8 mouse cellular contexts compared by ENCODE assay signal in genomic region chr2:169633491-169634289, GRCm38 (mm10). TPM values are rescaled to one million over a fixed set of nuclear protein-coding genes. Genes with fewer than 3 reads are reported as not detected.
A peak's percentile ranks its signal among the peaks of the same experiment; 100 is the strongest.
DNase-seq lines count a peak whose midpoint lies in the region; ATAC-seq lines count a peak whose summit lies in the region.

No protein-coding gene starts in this region.

- DNase-seq in cerebellum, adult 9-10 months: no peak
- peak; percentile 51 for DNase-seq in Muller cell, postnatal 12 days (ENCODE audit: inconsistent ontology term)
- DNase-seq in forebrain, embryonic 11.5 days (ENCODE audit: low spot score): peak; percentile 68
- DNase-seq in heart, postnatal 14 days: peak; percentile 40 to 43
- peak; percentile 68 for DNase-seq in limb, embryonic 10.5 days (ENCODE audit: low spot score)
- peak; percentile 60 for DNase-seq in thymus, postnatal 4 days

- no peak overlapping the region for H3K27ac ChIP-seq in forebrain, embryonic 11.5 days (ENCODE audit: low read depth, low read length)
- peak overlapping the region; percentile 97 for H3K27ac ChIP-seq in limb, embryonic 10.5 days
- H3K27ac ChIP-seq in midbrain, embryonic 16.5 days (ENCODE audit: low read length): peak overlapping the region; percentile 73

- peak overlapping the region; percentile 99 for H3K4me2 ChIP-seq in forebrain, embryonic 11.5 days (ENCODE audit: low read depth, low read length, severe bottlenecking)
- peak overlapping the region; percentile 85 for H3K4me2 ChIP-seq in midbrain, embryonic 16.5 days (ENCODE audit: low read length)

- H3K4me1 ChIP-seq in forebrain, embryonic 11.5 days (replicated peaks; ENCODE audit: control insufficient read depth, insufficient read depth, low read length): no peaks in the 10 kb centered on the region
- H3K4me1 ChIP-seq in limb, embryonic 10.5 days: peaks cover 67% of the 10 kb centered on the region
- H3K4me1 ChIP-seq in midbrain, embryonic 16.5 days (ENCODE audit: control insufficient read depth, insufficient read depth, low read length): peaks cover 28% of the 10 kb centered on the region

- no peaks in the 10 kb centered on the region for H3K36me3 ChIP-seq in forebrain, embryonic 11.5 days (ENCODE audit: control insufficient read depth, insufficient read depth, low read length)
- H3K36me3 ChIP-seq in limb, embryonic 10.5 days: no peaks in the 10 kb centered on the region
- no peaks in the 10 kb centered on the region for H3K36me3 ChIP-seq in midbrain, embryonic 16.5 days (ENCODE audit: control insufficient read depth, insufficient read depth, low read length)

- peak overlapping the region; percentile 56 for H3K4me3 ChIP-seq in forebrain, embryonic 11.5 days (ENCODE audit: low read depth, low read length)
- peak overlapping the region; percentile 83 for H3K4me3 ChIP-seq in limb, embryonic 10.5 days
- peak overlapping the region; percentile 67 for H3K4me3 ChIP-seq in midbrain, embryonic 16.5 days (ENCODE audit: low read depth, low read length)

- intact Hi-C loops in heart, postnatal 14 days (cut with DNase I): loop anchor here (2.0 to 10.0 kb wide), 4 partner anchors 89 to 471 kb away; no protein-coding TSS in a partner anchor

- ATAC-seq in cerebellum, adult (ENCODE audit: insufficient number of reproducible peaks, low FRiP score, low TSS enrichment): peak; percentile 18; the same call in 1 of the 2 replicates
- ATAC-seq in forebrain, embryonic 11.5 days (replicated peaks; ENCODE audit: low FRiP score): peak; percentile 39; the same call in 1 of the 2 replicates
- ATAC-seq in midbrain, embryonic 16.5 days: peak; percentile 57

- under 1% methylated on average over 35 of the region's 38 CpGs for WGBS in forebrain, embryonic 11.5 days
- WGBS in limb, embryonic 10.5 days: 0% methylated on average over 38 of the region's 38 CpGs
- under 1% methylated on average over 38 of the region's 38 CpGs for WGBS in midbrain, embryonic 16.5 days

- no peaks in the 10 kb centered on the region for H3K9me3 ChIP-seq in forebrain, embryonic 11.5 days (ENCODE audit: control insufficient read depth, low read length)
- H3K9me3 ChIP-seq in limb, embryonic 10.5 days (replicated peaks): no peaks in the 10 kb centered on the region
- no peaks in the 10 kb centered on the region for H3K9me3 ChIP-seq in midbrain, embryonic 16.5 days (replicated peaks; ENCODE audit: control insufficient read depth, low read length, poor library complexity, severe bottlenecking)

- H3K9ac ChIP-seq in forebrain, embryonic 11.5 days (ENCODE audit: low read length): peak overlapping the region; percentile 68
- H3K9ac ChIP-seq in midbrain, embryonic 16.5 days (ENCODE audit: low read depth, low read length): peak overlapping the region; percentile 79

- no peaks in the 10 kb centered on the region; the same call in 1 of the 2 replicates for H3K27me3 ChIP-seq in forebrain, embryonic 11.5 days (ENCODE audit: control insufficient read depth, insufficient read depth, low read length)
- no peaks in the 10 kb centered on the region for H3K27me3 ChIP-seq in limb, embryonic 10.5 days (ENCODE audit: low read depth, poor library complexity, severe bottlenecking)
- H3K27me3 ChIP-seq in midbrain, embryonic 16.5 days (ENCODE audit: control insufficient read depth, insufficient read depth, low read depth, low read length): no peaks in the 10 kb centered on the region

RNA-seq across cellular contexts. Expression of gene Tshz2, which starts 0.9 kb away (rescaled TPM):
- 2.5 and 3.1 TPM in 2 replicates for polyA plus RNA-seq in forebrain, embryonic 11.5 days (2014; fragmentation: Nextera tagmentation; extraction: Ambion mirVana)
- total RNA-seq in heart, postnatal 14 days (2021): 10 to 100 TPM; 15.5 to 17.8 TPM
- polyA plus RNA-seq in limb, embryonic 10.5 days (2016; fragmentation: Nextera tagmentation; extraction: Ambion mirVana): 7.6 and 8.0 TPM in 2 replicates
- polyA plus RNA-seq in midbrain, embryonic 16.5 days (2015; fragmentation: Nextera tagmentation; extraction: Ambion mirVana): 22.8 and 23.3 TPM in 2 replicates

RNA-seq across cellular contexts. Expression of gene Gm11011, which starts 46.1 kb away (rescaled TPM):
- polyA plus RNA-seq in forebrain, embryonic 11.5 days (2014; fragmentation: Nextera tagmentation; extraction: Ambion mirVana): not detected in 2 replicates
- total RNA-seq in heart, postnatal 14 days (2021): not detected
- polyA plus RNA-seq in limb, embryonic 10.5 days (2016; fragmentation: Nextera tagmentation; extraction: Ambion mirVana): not detected in 2 replicates
- not detected in 2 replicates for polyA plus RNA-seq in midbrain, embryonic 16.5 days (2015; fragmentation: Nextera tagmentation; extraction: Ambion mirVana)
